In the genomic region with DNA sequence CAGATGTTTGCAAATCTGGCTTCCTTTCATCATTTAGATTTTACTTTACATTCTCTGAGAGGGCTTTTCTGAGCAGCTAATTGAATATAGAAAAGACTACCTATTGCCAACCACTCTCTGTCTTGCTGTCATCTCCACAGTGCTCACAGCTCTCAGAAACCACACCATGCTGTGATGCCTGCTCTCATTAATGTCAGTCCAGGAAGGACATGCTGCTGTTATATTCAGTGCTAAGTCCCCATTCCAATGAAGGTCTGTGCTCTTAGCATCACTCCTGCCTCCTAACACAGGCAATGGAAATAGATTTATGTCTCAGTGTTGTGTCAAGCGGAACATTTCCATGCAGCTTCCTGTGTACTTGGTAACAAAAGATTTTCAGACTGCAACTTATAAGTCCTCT, we compare ENCODE assay signal across 27 mouse cellular contexts. TPM values are rescaled to one million over a fixed set of nuclear protein-coding genes. Genes with fewer than 3 reads are reported as not detected.
DNase-seq lines count a peak whose midpoint lies in the region; ATAC-seq and TF ChIP-seq lines count a peak whose summit lies in the region.
"Had no signal": no experiment of that assay in that cellular context is flagged by ENCODE, and none has a peak within 500 bp of the region (broad histone marks: within the 10 kb centered on the region; RNA-seq: fewer than 3 reads in every experiment).

No protein-coding gene starts in this region.

- DNase-seq in kidney, postnatal 0 days (ENCODE audit: low spot score) = peak; percentile 24
- DNase-seq in kidney, postnatal 14 days = no peak
- DNase-seq in brain, adult 2 months (ENCODE audit: low read depth, low spot score) = peak; percentile 1
- DNase-seq in brain, embryonic 14.5 days (ENCODE audit: low read depth) = peak; percentile 45
- DNase-seq in retina, embryonic 14.5 days (ENCODE audit: low spot score) = peak; percentile 10
- DNase-seq in urinary bladder, postnatal 25 days (ENCODE audit: low spot score) = no peak
- DNase-seq: adrenal gland, adult 8-10 months; B cell, adult 2 months; cerebellum, adult 11 months; cerebellum, adult 9-11 months; gastrocnemius, postnatal 14 days; heart, postnatal 14 days; kidney, adult 9 months; kidney, postnatal 25 days; liver, embryonic 13.5 days; lung, adult 18-20 months; lung, postnatal 4 days; thymus, postnatal 4 days had no signal

- H3K27me3 ChIP-seq in kidney, postnatal 0 days (ENCODE audit: insufficient read depth, low read length) = no peaks in the 10 kb centered on the region
- H3K27me3 ChIP-seq: forebrain, embryonic 12.5 days; hindbrain, embryonic 12.5 days; liver, embryonic 13.5 days; megakaryocyte, embryonic 14.5 days had no signal

- WGBS in kidney, postnatal 0 days = 39% methylated on average over 1 of the region's 1 CpGs

- H3K4me2 ChIP-seq in kidney, postnatal 0 days (ENCODE audit: low read length) = no peak overlapping the region
- H3K4me2 ChIP-seq: forebrain, embryonic 12.5 days; hindbrain, embryonic 12.5 days; liver, embryonic 13.5 days had no signal

- no peak for ATAC-seq in kidney, postnatal 0 days (replicated peaks; ENCODE audit: low FRiP score, low read depth)
- ATAC-seq: intestine, postnatal 0 days; lung, postnatal 0 days had no signal

- no peaks in the 10 kb centered on the region for H3K36me3 ChIP-seq in kidney, postnatal 0 days (ENCODE audit: insufficient read depth, low read length)
- H3K36me3 ChIP-seq: forebrain, embryonic 12.5 days; hindbrain, embryonic 12.5 days; liver, embryonic 13.5 days had no signal

- no peak overlapping the region for H3K4me3 ChIP-seq in kidney, postnatal 0 days (replicated peaks; ENCODE audit: low read depth, low read length)
- H3K4me3 ChIP-seq: erythroblast, embryonic 14.5 days; forebrain, embryonic 12.5 days; hindbrain, embryonic 12.5 days; liver, embryonic 13.5 days; megakaryocyte, embryonic 14.5 days had no signal

- H3K9me3 ChIP-seq in kidney, postnatal 0 days (replicated peaks; ENCODE audit: low read length) = no peaks in the 10 kb centered on the region
- H3K9me3 ChIP-seq: forebrain, embryonic 12.5 days; hindbrain, embryonic 12.5 days; liver, embryonic 13.5 days had no signal

- no peak overlapping the region for H3K27ac ChIP-seq in kidney, postnatal 0 days
- H3K27ac ChIP-seq: forebrain, embryonic 12.5 days; hindbrain, embryonic 12.5 days; liver, embryonic 13.5 days had no signal

- no peaks in the 10 kb centered on the region for H3K4me1 ChIP-seq in kidney, postnatal 0 days (replicated peaks; ENCODE audit: insufficient read depth, low read length)
- H3K4me1 ChIP-seq: forebrain, embryonic 12.5 days; hindbrain, embryonic 12.5 days; liver, embryonic 13.5 days; megakaryocyte, embryonic 14.5 days had no signal

- no peak overlapping the region for H3K9ac ChIP-seq in kidney, postnatal 0 days (ENCODE audit: low read depth, low read length)
- H3K9ac ChIP-seq: forebrain, embryonic 12.5 days; hindbrain, embryonic 12.5 days; liver, embryonic 13.5 days had no signal

- TF ChIP-seq POLR2A in brain, embryonic 14.5 days (IDR thresholded peaks at IDR 0.05; ENCODE audit: borderline replicate concordance, extremely low read depth, insufficient read depth, insufficient read length, poor library complexity, severe bottlenecking) = no peak

- no peak for TF ChIP-seq CTCF in kidney, postnatal 0 days (IDR thresholded peaks at IDR 0.05; ENCODE audit: low read depth)
- no peak for TF ChIP-seq CTCF in brain, embryonic 14.5 days (IDR thresholded peaks at IDR 0.05; ENCODE audit: borderline replicate concordance, extremely low read depth, insufficient read depth, insufficient read length)

RNA-seq across cellular contexts. Expression of a gene that starts 45.6 kb away (rescaled TPM):
- not detected in 2 replicates for polyA plus RNA-seq in kidney, postnatal 0 days (2015; fragmentation: Nextera tagmentation; extraction: Ambion mirVana)
- polyA plus RNA-seq in brain, embryonic 14.5 days (2012; rRNA removed) = 1.8 and 2.3 TPM in 2 replicates
- polyA plus RNA-seq: erythroblast, embryonic 14.5 days; liver, embryonic 13.5 days; lung, postnatal 0 days; stomach, embryonic 14.5 days; testis, adult 2 months; thymus, postnatal 0 days had no signal

Comparison
In these comparisons a context has a peak if more than half of its experiments do, and no peak if none do; other contexts are left out.
1. DNase-seq: peak in kidney, postnatal 0 days (single experiment), brain, adult 2 months (single experiment), brain, embryonic 14.5 days (single experiment) and retina, embryonic 14.5 days (single experiment); none in kidney, postnatal 14 days (single experiment) and urinary bladder, postnatal 25 days (single experiment).